In genomic region chr5:125525516-125525915, GRCm38 (mm10) we compare ENCODE assay signal across 16 mouse cellular contexts. TPM values are rescaled to one million over a fixed set of nuclear protein-coding genes. Genes with fewer than 3 reads are reported as not detected.
DNase-seq lines count a peak whose midpoint lies in the region; ATAC-seq and TF ChIP-seq lines count a peak whose summit lies in the region.
"Had no signal": no experiment of that assay in that cellular context is flagged by ENCODE, and none has a peak within 500 bp of the region (broad histone marks: within the 10 kb centered on the region; RNA-seq: fewer than 3 reads in every experiment).

No protein-coding gene starts in this region.

- H3K79me2 ChIP-seq in MEL (ENCODE audit: control insufficient read depth, insufficient read depth, low read length, poor library complexity), result no peaks in the 10 kb centered on the region

- peaks cover 7% of the 10 kb centered on the region; the same call in 1 of the 2 replicates for H3K27me3 ChIP-seq in intestine, postnatal 0 days (replicated peaks; ENCODE audit: control insufficient read depth, insufficient read depth, low read length)
- peaks cover 12% of the 10 kb centered on the region for H3K27me3 ChIP-seq in intestine, embryonic 15.5 days (replicated peaks)
- no peaks in the 10 kb centered on the region for H3K27me3 ChIP-seq in testis, adult 2 months (ENCODE audit: control insufficient read depth, insufficient read depth, low read length)
- no peaks in the 10 kb centered on the region for H3K27me3 ChIP-seq in MEL (ENCODE audit: control insufficient read depth in 1 of 2, insufficient read depth in 2 of 2, low read length in 2 of 2)
- no peaks in the 10 kb centered on the region for H3K27me3 ChIP-seq in splenic B cell, adult 2 months (ENCODE audit: control insufficient read depth, insufficient read depth, low read length, poor library complexity, severe bottlenecking)

- no peak overlapping the region for H3K4me3 ChIP-seq in intestine, postnatal 0 days (ENCODE audit: low read depth, low read length)
- no peak overlapping the region for H3K4me3 ChIP-seq in intestine, embryonic 15.5 days (replicated peaks)
- no peak overlapping the region for H3K4me3 ChIP-seq in testis, adult 2 months (ENCODE audit: control insufficient read depth, low read depth, low read length)
- no peak overlapping the region for H3K4me3 ChIP-seq in MEL (ENCODE audit: control insufficient read depth in 1 of 2, insufficient read depth in 1 of 2, low read depth in 2 of 2, low read length in 2 of 2)

- no peaks in the 10 kb centered on the region; the same call in 1 of the 2 replicates for H3K36me3 ChIP-seq in intestine, postnatal 0 days (ENCODE audit: control insufficient read depth, insufficient read depth)
- no peaks in the 10 kb centered on the region for H3K36me3 ChIP-seq in intestine, embryonic 15.5 days
- no peaks in the 10 kb centered on the region for H3K36me3 ChIP-seq in testis, adult 2 months (ENCODE audit: control insufficient read depth, insufficient read depth, low read length)
- H3K36me3 ChIP-seq in MEL (ENCODE audit: control insufficient read depth in 1 of 2, insufficient read depth in 2 of 2, low read length in 2 of 2), result no peaks in the 10 kb centered on the region
- no peaks in the 10 kb centered on the region for H3K36me3 ChIP-seq in splenic B cell, adult 2 months (ENCODE audit: control insufficient read depth, insufficient read depth, low read length, poor library complexity, severe bottlenecking)

- DNase-seq in testis, postnatal 14 days (ENCODE audit: low spot score), result no peak
- peak; percentile 28 for DNase-seq in MEL (ENCODE audit: low read depth, low spot score)
- DNase-seq in splenic B cell, adult 2 months (ENCODE audit: low read depth, low spot score), result peak; percentile 16
- DNase-seq in adipocyte (ENCODE audit: low spot score), result no peak
- DNase-seq: cerebellum, postnatal 10 days; gastrocnemius, postnatal 25 days; lung, postnatal 14 days; right cerebral cortex, postnatal 25 days had no signal

- no peaks in the 10 kb centered on the region for H3K4me1 ChIP-seq in intestine, postnatal 0 days (replicated peaks; ENCODE audit: control insufficient read depth, insufficient read depth, low read length)
- no peaks in the 10 kb centered on the region for H3K4me1 ChIP-seq in intestine, embryonic 15.5 days (replicated peaks)
- peaks cover 11% of the 10 kb centered on the region for H3K4me1 ChIP-seq in testis, adult 2 months (ENCODE audit: control insufficient read depth, insufficient read depth, low read length)
- H3K4me1 ChIP-seq in MEL (ENCODE audit: control insufficient read depth in 1 of 2, insufficient read depth in 2 of 2, low read length in 2 of 2), result no peaks in the 10 kb centered on the region

- peak; percentile 37 for TF ChIP-seq RAD21 in MEL (IDR thresholded peaks at IDR 0.05; ENCODE audit: low read depth, low read length)

- H3K9ac ChIP-seq in intestine, postnatal 0 days (ENCODE audit: low read depth, low read length), result no peak overlapping the region
- no peak overlapping the region for H3K9ac ChIP-seq in intestine, embryonic 15.5 days
- H3K9ac ChIP-seq in MEL (ENCODE audit: control insufficient read depth, low read depth, low read length, poor library complexity, severe bottlenecking), result no peak overlapping the region

- 58% methylated on average over 5 of the region's 5 CpGs for WGBS in intestine, postnatal 0 days
- 60% methylated on average over 5 of the region's 5 CpGs for WGBS in intestine, embryonic 15.5 days

- ATAC-seq in intestine, postnatal 0 days, result no peak
- no peak for ATAC-seq in intestine, embryonic 15.5 days
- ATAC-seq in megakaryocyte, adult 5-6 weeks (ENCODE audit: poor library complexity, severe bottlenecking), result no peak
- ATAC-seq: forebrain, embryonic 14.5 days; hindbrain, embryonic 16.5 days; midbrain, embryonic 16.5 days had no signal

- H3K27ac ChIP-seq in intestine, postnatal 0 days (ENCODE audit: low read depth, low read length), result no peak overlapping the region
- H3K27ac ChIP-seq in intestine, embryonic 15.5 days, result no peak overlapping the region
- H3K27ac ChIP-seq in testis, adult 2 months (ENCODE audit: control insufficient read depth, insufficient read depth, low read depth, low read length), result no peak overlapping the region
- no peak overlapping the region for H3K27ac ChIP-seq in MEL (ENCODE audit: control insufficient read depth, low read depth, low read length)

- no peak for TF ChIP-seq EP300 in MEL (IDR thresholded peaks at IDR 0.05; ENCODE audit: low read depth in 1 of 2, low read length in 2 of 2)

- no peak for TF ChIP-seq POLR2A in testis, adult 2 months (IDR thresholded peaks at IDR 0.05; ENCODE audit: control insufficient read depth, low read depth, low read length)
- TF ChIP-seq POLR2A in MEL (IDR thresholded peaks at IDR 0.05; ENCODE audit: control insufficient read depth in 1 of 2, insufficient read depth in 1 of 2, low read depth in 1 of 2, low read length in 2 of 2, poor library complexity in 1 of 2), result no peak

- peak; percentile 47 for TF ChIP-seq CTCF in intestine, postnatal 0 days (IDR thresholded peaks at IDR 0.05; ENCODE audit: low read depth)
- TF ChIP-seq CTCF in testis, adult 2 months (IDR thresholded peaks at IDR 0.05; ENCODE audit: control insufficient read depth, insufficient read depth, insufficient replicate concordance, low read depth, low read length), result peak; percentile 73; the same call in 1 of the 2 replicates
- TF ChIP-seq CTCF in MEL (IDR thresholded peaks at IDR 0.05 in 2 of 3, conservative IDR thresholded peaks at IDR 0.05 in 1 of 3; ENCODE audit: control insufficient read depth in 1 of 3, insufficient read depth in 1 of 3, low read depth in 2 of 3, low read length in 3 of 3, poor library complexity in 1 of 3, severe bottlenecking in 1 of 3), result peak; percentile 53 to 64 (median 57)

- no peak overlapping the region for H3K4me2 ChIP-seq in intestine, postnatal 0 days (replicated peaks; ENCODE audit: low read depth)
- no peak overlapping the region for H3K4me2 ChIP-seq in intestine, embryonic 15.5 days (replicated peaks)

- no peaks in the 10 kb centered on the region for H3K9me3 ChIP-seq in intestine, postnatal 0 days (ENCODE audit: control insufficient read depth)
- H3K9me3 ChIP-seq in intestine, embryonic 15.5 days, result no peaks in the 10 kb centered on the region
- no peaks in the 10 kb centered on the region for H3K9me3 ChIP-seq in MEL (replicated peaks; ENCODE audit: insufficient read depth, low read length)

TF ChIP-seq in MEL, 35 proteins besides CTCF, POLR2A, EP300 and RAD21:
- TF ChIP-seq ZC3H11A (IDR thresholded peaks at IDR 0.05; ENCODE audit: low read depth, low read length) (no peak), SMC3 (IDR thresholded peaks at IDR 0.05; ENCODE audit: low read depth, low read length) (peak; percentile 39; the same call in 1 of the 2 replicates)

RNA-seq across cellular contexts. Expression of gene Tmem132b, which starts 6.1 kb away (rescaled TPM):
- 0.14 and 0.25 TPM in 2 replicates for polyA plus RNA-seq in intestine, postnatal 0 days (2015; fragmentation: Nextera tagmentation; extraction: Ambion mirVana)
- 0.25 and 0.28 TPM in 2 replicates for polyA plus RNA-seq in intestine, embryonic 15.5 days (2015; fragmentation: Nextera tagmentation; extraction: Ambion mirVana)
- polyA plus RNA-seq in testis, adult 2 months (2012; rRNA removed), result 0.09 and 0.13 TPM in 2 replicates
- not detected in 2 replicates for total RNA-seq in MEL (2012; rRNA removed)
- not detected for polyA plus RNA-seq in MEL (2012; ENCODE audit: insufficient read depth in 1 of 2, insufficient read length in 2 of 2, low read depth in 1 of 2, low replicate concordance in 2 of 2, missing spikeins in 1 of 2)
- not detected in 2 replicates for total RNA-seq in megakaryocyte, adult 5-6 weeks (2015)
- 0.07 and 0.28 TPM in 2 replicates for total RNA-seq in megakaryocyte, adult 5-6 weeks (2017)
- polyA plus RNA-seq: heart, postnatal 0 days had no signal

RNA-seq across cellular contexts. Expression of gene Aacs, which starts 49.9 kb away (rescaled TPM):
- 13.7 and 14.0 TPM in 2 replicates for polyA plus RNA-seq in intestine, postnatal 0 days (2015; fragmentation: Nextera tagmentation; extraction: Ambion mirVana)
- polyA plus RNA-seq in intestine, embryonic 15.5 days (2015; fragmentation: Nextera tagmentation; extraction: Ambion mirVana), result 73.0 and 77.0 TPM in 2 replicates
- 90.7 and 98.5 TPM in 2 replicates for polyA plus RNA-seq in testis, adult 2 months (2012; rRNA removed)
- 32.8 and 34.9 TPM in 2 replicates for total RNA-seq in MEL (2012; rRNA removed)
- 10 to 100 TPM in 1 of 2 experiments, not detected in 1; 79.5 TPM for polyA plus RNA-seq in MEL (2012; ENCODE audit: insufficient read depth in 1 of 2, insufficient read length in 2 of 2, low read depth in 1 of 2, low replicate concordance in 2 of 2, missing spikeins in 1 of 2)
- 6.5 and 6.7 TPM in 2 replicates for total RNA-seq in megakaryocyte, adult 5-6 weeks (2015)
- 17.0 and 19.7 TPM in 2 replicates for total RNA-seq in megakaryocyte, adult 5-6 weeks (2017)

Comparison
In these comparisons a context has a peak if more than half of its experiments do, and no peak if none do; other contexts are left out.
1. DNase-seq: peak in MEL (single experiment) and splenic B cell, adult 2 months (single experiment); none in testis, postnatal 14 days (single experiment) and adipocyte (single experiment).
2. Peak in every context shown above with its lines, with median percentiles within 50 percentile points of each other: CTCF ChIP-seq.